Mouse (Mus musculus) E14TG2a.4 (cell line): Measurements from ENCODE around the gene Lrrn2.

Source experiments
- CTCF ChIP-seq: conservative IDR thresholded peaks from 2 replicates; pipeline ENCODE4 v1.5.1; 2014; ENCODE audit warnings: low read length
- NANOG ChIP-seq: IDR thresholded peaks from 2 replicates; pipeline ENCODE4 v1.6.1; 2014; ENCODE audit warnings: borderline replicate concordance, low read length, mixed read lengths
- POU5F1 ChIP-seq: IDR thresholded peaks from 2 replicates; pipeline ENCODE4 v1.6.1; 2014; ENCODE audit warnings: low read length, borderline replicate concordance

- TF ChIP-seq CTCF (no peak), NANOG (no peak), POU5F1 (no peak)
These were observed 5.6 kb downstream of the Lrrn2 start for GRCm38 (mm10) chr1:132885701-132886100.
